Mouse (Mus musculus) heart, embryonic 14.5 days (tissue): ENCODE measurements around the gene Olr1. TPM values are rescaled to one million over a fixed set of nuclear protein-coding genes. Genes with fewer than 3 reads are reported as not detected.
"Not testable (repeated sequence)": the region's sequence is repeated elsewhere in the genome, so short reads cannot be mapped to it uniquely, and the experiment has no call there.

ENCODE experiments used
- ATAC-seq: fragments of 200-750 bp; cut with Nextera tagmentation; 2 replicates; pipeline ENCODE4 v1.8.0; 2017; ENCODE audit warnings: low read depth, moderate TSS enrichment; ENCODE audit not compliant: insufficient number of reproducible peaks, insufficient read depth, low FRiP score
- H3K27ac ChIP-seq, 2 experiments: fragments of 200-500 bp in 1 of 2; fragments of 300-500 bp in 1 of 2; sonication (generic) in 1 of 2; replicated peaks in 1 of 2; 2 replicates each; pipeline ENCODE4 v1.5.1; 2012 to 2014; ENCODE audit warnings: low read depth in 2 of 2, low read length in 2 of 2, control low read depth in 1 of 2, mild to moderate bottlenecking in 1 of 2, mixed read lengths in 1 of 2; ENCODE audit not compliant: control insufficient read depth in 1 of 2, insufficient read depth in 1 of 2
- H3K27me3 ChIP-seq: fragments of 300-500 bp; sonication (generic); 2 replicates; pipeline ENCODE4 v1.6.1; 2014; ENCODE audit warnings: mild to moderate bottlenecking, low read length, control low read depth; ENCODE audit not compliant: control insufficient read depth, insufficient read depth
- H3K36me3 ChIP-seq: fragments of 300-500 bp; sonication (generic); 2 replicates; pipeline ENCODE4 v1.6.1; 2014; ENCODE audit warnings: mild to moderate bottlenecking, control low read depth, low read length, mixed read lengths; ENCODE audit not compliant: control insufficient read depth, insufficient read depth
- H3K4me1 ChIP-seq, 2 experiments: fragments of 200-500 bp in 1 of 2; fragments of 300-500 bp in 1 of 2; sonication (generic) in 1 of 2; 2 replicates each; pipeline ENCODE4 v1.6.1; 2012 to 2014; ENCODE audit warnings: low read length in 2 of 2, control low read depth in 1 of 2, mixed read lengths in 1 of 2; ENCODE audit not compliant: control insufficient read depth in 2 of 2, insufficient read depth in 2 of 2
- H3K4me2 ChIP-seq: fragments of 300-500 bp; sonication (generic); 2 replicates; pipeline ENCODE4 v1.6.1; 2014; ENCODE audit warnings: mild to moderate bottlenecking, low read length
- H3K4me3 ChIP-seq, 2 experiments: fragments of 200-500 bp in 1 of 2; fragments of 300-500 bp in 1 of 2; sonication (generic) in 1 of 2; 2 replicates each; pipeline ENCODE4 v1.5.1; 2012 to 2014; ENCODE audit warnings: low read length in 2 of 2, mild to moderate bottlenecking in 2 of 2, control low read depth in 1 of 2, low read depth in 1 of 2, moderate library complexity in 1 of 2; ENCODE audit not compliant: control insufficient read depth in 1 of 2, insufficient read depth in 1 of 2
- H3K9ac ChIP-seq: fragments of 300-500 bp; sonication (generic); 2 replicates; pipeline ENCODE4 v1.6.1; 2014; ENCODE audit warnings: mild to moderate bottlenecking, low read length
- H3K9me3 ChIP-seq: fragments of 300-500 bp; sonication (generic); 2 replicates; pipeline ENCODE4 v1.6.1; 2016; ENCODE audit warnings: low read length, control low read depth; ENCODE audit not compliant: control insufficient read depth
- WGBS: fragments of 180-500 bp; shearing (Covaris S2); extraction: QIAGEN DNeasy Blood & Tissue Kit; methylation state at CpG from one replicate; pipeline ENCODE4 v1.1.7; 2014; 5-methylcytosine and 5-hydroxymethylcytosine counted together
- polyA plus RNA-seq: library from polyadenylated mRNA; unstranded; fragments of >200 nt; fragmentation: Nextera tagmentation; extraction: Ambion mirVana; gene quantifications from 2 replicates; pipeline ENCODE4 v1.2.1, GENCODE M21; 2014

The Olr1 gene
- polyA plus RNA-seq, 1 experiment from 2014 or later = 0.22 TPM

DNA sequence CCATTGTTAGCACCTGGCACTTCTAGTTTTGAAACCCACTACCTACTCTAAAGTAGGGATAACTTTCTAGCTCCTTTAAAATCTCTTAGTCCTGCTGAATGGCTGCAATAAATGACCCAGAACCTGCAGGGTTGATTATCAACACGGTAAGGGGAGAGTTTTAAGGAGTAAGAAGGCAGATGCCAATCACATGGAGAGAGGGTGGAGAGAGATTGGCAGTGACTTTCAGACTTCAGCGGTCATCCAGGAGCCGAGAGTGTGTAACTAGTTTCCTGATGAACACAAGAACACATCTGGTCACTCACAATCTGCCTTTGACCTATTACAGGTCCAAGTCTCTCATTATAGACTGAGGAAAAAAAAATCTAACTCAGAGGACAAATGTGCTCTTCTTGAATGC lies 5.4 kb upstream of the Olr1 start, which contains the start of gene Tmem52b:
Gene Tmem52b (plus strand): TSS at position 189 of the 400 bp plus-strand sequence.
- Histone ChIP-seq H3K36me3 (no peaks in the 10 kb centered on the region), H3K4me3 (no peak within 1 kb of the TSS), H3K27me3 (no peaks in the 10 kb centered on the region), H3K27ac (no peak within 1 kb of the TSS), H3K9me3 (no peaks in the 10 kb centered on the region), H3K9ac (no peak within 1 kb of the TSS), H3K4me2 (no peak within 1 kb of the TSS), H3K4me1 (peaks cover 0 to 4% of the 10 kb centered on the region in 2 experiments; a peak in 1 of 4 replicates)
- ATAC-seq = no peak
- 54% methylated on average over 3 of the region's 3 CpGs for WGBS

- Histone ChIP-seq H3K9ac (no peak overlapping the region), H3K27me3 (no peaks in the 10 kb centered on the region), H3K27ac (no peak overlapping the region), H3K4me1 (peaks cover 3 to 4% of the 10 kb centered on the region in 2 experiments; a peak in 1 of 4 replicates), H3K9me3 (no peaks in the 10 kb centered on the region), H3K4me2 (no peak overlapping the region), H3K4me3 (no peak overlapping the region), H3K36me3 (no peaks in the 10 kb centered on the region)
- no peak for ATAC-seq
- 69% methylated on average over 6 of the region's 6 CpGs for WGBS
These were observed 3.4 kb upstream of the Olr1 start for GRCm38 (mm10) chr6:129510120-129510911.

DNA sequence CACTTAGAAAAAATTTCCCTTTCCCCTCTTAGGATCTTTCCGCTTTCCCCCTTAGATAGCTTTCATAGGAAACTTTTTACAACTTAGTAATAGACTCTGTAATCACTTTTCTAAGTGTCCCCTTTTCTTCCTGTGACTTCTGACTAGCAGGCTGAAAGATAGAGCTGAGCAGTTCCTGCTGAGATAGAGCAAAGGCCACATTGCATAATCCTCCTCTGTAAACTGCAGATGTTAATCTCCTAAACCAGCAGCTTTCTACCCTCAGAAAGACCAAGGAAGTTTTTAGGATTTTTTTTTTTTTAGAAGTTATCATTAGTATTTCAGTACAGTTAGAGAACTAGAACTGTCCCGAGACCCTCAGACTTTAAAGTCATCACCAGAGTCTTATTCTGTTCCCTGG lies 3.5 kb downstream of the Olr1 start:
- Histone ChIP-seq H3K4me1 (peaks cover 0 to 3% of the 10 kb centered on the region in 2 experiments; a peak in 1 of 4 replicates), H3K27ac (no peak overlapping the region), H3K9ac (no peak overlapping the region), H3K4me2 (no peak overlapping the region), H3K9me3 (peaks cover 7% of the 10 kb centered on the region; the same call in 1 of the 2 replicates), H3K27me3 (no peaks in the 10 kb centered on the region), H3K36me3 (no peaks in the 10 kb centered on the region), H3K4me3 (no peak overlapping the region)
- WGBS = 73% methylated on average over 2 of the region's 2 CpGs
- ATAC-seq = no peak

GRCm38 (mm10) chr6:129499516-129499915 lies 7.4 kb downstream of the Olr1 start:
- H3K4me2 ChIP-seq, H3K4me1 ChIP-seq, ATAC-seq, H3K27me3 ChIP-seq, H3K9me3 ChIP-seq, H3K4me3 ChIP-seq, H3K9ac ChIP-seq, H3K27ac ChIP-seq, H3K36me3 ChIP-seq: not testable (repeated sequence)
- 81% methylated on average over 1 of the region's 1 CpGs for WGBS

DNA sequence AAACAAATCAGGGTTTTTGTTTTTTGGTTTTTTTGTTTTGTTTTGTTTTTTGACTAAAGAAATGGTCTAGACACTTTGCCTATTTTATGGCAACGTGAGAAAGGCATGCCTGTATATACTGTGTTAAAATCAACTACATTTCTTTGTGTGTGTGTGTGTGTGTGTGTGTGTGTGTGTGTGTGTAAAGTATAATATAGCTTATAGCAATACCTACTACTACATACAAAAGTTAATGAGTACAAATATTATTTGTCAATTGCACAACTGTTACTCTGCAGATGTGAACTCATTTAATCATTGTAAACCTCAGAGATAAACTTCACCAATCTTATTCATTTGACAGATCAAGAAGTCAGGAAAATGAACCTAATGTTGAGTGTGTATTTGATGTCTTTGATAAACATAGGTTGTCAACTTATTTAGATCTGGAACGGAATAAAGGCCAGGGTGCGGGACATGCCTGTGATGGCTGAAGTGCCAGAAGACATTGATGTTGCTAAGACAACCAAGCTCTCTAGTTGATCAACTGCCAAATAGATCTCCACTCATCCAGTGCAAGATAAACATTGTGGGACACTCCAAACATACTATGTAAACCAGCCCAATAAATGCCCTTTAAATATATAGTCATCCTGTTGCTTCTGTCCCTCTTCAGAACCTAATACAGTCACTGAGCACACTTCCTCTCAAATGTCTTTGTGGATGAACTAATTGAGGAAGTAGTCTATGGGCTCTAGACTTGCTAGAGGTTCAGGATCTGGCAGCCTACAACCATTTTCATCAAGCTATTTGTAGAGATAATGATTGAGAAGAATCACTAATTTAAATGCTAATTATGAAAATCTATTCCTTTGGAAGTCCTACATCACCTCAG lies 9.4 kb downstream of the Olr1 start:
- no peaks in the 10 kb centered on the region for H3K4me1 ChIP-seq
- H3K4me2 ChIP-seq = no peak overlapping the region
- WGBS = 85% methylated on average over 3 of the region's 3 CpGs
- ATAC-seq = no peak
- H3K27me3 ChIP-seq = no peaks in the 10 kb centered on the region
- no peaks in the 10 kb centered on the region for H3K36me3 ChIP-seq
- H3K9ac ChIP-seq = no peak overlapping the region
- no peak overlapping the region for H3K4me3 ChIP-seq
- no peaks in the 10 kb centered on the region for H3K9me3 ChIP-seq
- no peak overlapping the region for H3K27ac ChIP-seq

GRCm38 (mm10) chr6:129494924-129495323 lies 12.0 kb downstream of the Olr1 start:
- 63% methylated on average over 4 of the region's 4 CpGs for WGBS
- Histone ChIP-seq H3K4me3 (no peak overlapping the region), H3K4me1 (no peaks in the 10 kb centered on the region), H3K27me3 (no peaks in the 10 kb centered on the region), H3K27ac (no peak overlapping the region), H3K4me2 (no peak overlapping the region), H3K9ac (no peak overlapping the region), H3K9me3 (no peaks in the 10 kb centered on the region), H3K36me3 (no peaks in the 10 kb centered on the region)
- ATAC-seq = no peak

GRCm38 (mm10) chr6:129480089-129480958 lies 26.6 kb downstream of the Olr1 start:
- H3K9ac ChIP-seq = no peak overlapping the region
- H3K9me3 ChIP-seq = no peaks in the 10 kb centered on the region
- H3K27ac ChIP-seq = no peak overlapping the region
- 63% methylated on average over 8 of the region's 8 CpGs for WGBS
- no peak overlapping the region for H3K4me2 ChIP-seq
- no peaks in the 10 kb centered on the region for H3K36me3 ChIP-seq
- H3K4me3 ChIP-seq = no peak overlapping the region
- no peaks in the 10 kb centered on the region; a peak in 1 of 4 replicates for H3K4me1 ChIP-seq
- no peaks in the 10 kb centered on the region for H3K27me3 ChIP-seq
- ATAC-seq = no peak
